Mouse (Mus musculus) mesoderm, embryonic 11.5 days (tissue): Measurements from ENCODE around the gene Prkci.

ENCODE experiments used
- DNase-seq: peaks from one replicate; pipeline ENCODE4 v3.0.0-alpha.2; 2012; ENCODE audit warnings: low read depth, low spot score

Prkci gene

DNA sequence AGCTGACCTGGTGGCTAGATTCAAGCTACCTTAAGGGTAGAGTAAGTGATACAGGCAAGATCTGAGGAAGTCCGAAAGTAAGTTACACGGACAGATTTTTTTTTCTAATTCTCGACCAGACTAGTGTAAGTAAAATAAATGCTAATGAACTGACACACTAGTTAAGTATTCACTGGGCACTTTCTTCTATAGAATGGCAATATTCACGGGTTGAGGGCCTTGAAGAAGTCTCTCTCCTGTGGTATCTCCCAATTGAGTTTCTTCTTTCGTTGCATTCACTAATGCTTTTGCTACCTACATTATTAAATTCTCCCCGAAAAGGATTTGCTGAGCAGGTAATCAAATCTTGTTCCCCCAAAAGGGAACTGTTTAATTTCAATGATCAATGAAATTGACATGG, 688 bp upstream of the Prkci start:
- no peak for DNase-seq

GRCm38 (mm10) chr3:30995899-30996687, 546 bp downstream of the Prkci start:
- DNase-seq = peak; percentile 49

- peak; percentile 49 for DNase-seq
These were observed 1.1 kb downstream of the Prkci start for GRCm38 (mm10) chr3:30996688-30997014.

GRCm38 (mm10) chr3:30999401-31000017, 4.0 kb downstream of the Prkci start:
- no peak for DNase-seq

GRCm38 (mm10) chr3:31000018-31000407, 4.5 kb downstream of the Prkci start:
- no peak for DNase-seq

DNA sequence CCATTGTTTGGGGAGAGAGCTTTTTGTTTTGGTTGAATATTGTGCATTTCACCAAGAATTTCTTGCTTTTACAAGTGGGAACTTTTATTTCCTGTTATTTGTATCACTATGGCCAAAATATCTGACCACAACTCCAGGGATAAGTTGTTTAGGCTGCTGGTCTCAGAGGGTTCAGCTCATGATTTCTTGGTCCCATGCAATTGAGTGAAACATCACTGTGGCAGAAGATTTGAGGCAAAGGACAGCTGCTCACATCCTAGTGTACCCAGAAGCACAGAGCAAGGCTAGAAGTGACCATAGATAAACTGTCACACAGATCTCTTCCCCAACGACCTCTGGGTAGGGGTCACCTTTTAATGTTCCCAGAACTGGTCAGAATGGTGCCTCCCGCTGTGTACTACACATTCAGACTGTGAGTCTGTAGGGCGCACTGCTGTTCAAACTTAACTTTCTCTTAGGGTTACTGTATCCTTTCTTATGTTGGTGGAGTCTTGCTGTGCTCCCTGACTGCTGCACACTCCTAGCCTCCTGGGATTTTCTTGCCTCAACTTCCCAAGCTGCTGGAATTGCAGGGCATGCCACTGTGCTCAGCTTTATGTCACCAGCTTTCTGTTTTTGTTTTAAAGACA, 5.6 kb downstream of the Prkci start:
- DNase-seq = no peak

DNA sequence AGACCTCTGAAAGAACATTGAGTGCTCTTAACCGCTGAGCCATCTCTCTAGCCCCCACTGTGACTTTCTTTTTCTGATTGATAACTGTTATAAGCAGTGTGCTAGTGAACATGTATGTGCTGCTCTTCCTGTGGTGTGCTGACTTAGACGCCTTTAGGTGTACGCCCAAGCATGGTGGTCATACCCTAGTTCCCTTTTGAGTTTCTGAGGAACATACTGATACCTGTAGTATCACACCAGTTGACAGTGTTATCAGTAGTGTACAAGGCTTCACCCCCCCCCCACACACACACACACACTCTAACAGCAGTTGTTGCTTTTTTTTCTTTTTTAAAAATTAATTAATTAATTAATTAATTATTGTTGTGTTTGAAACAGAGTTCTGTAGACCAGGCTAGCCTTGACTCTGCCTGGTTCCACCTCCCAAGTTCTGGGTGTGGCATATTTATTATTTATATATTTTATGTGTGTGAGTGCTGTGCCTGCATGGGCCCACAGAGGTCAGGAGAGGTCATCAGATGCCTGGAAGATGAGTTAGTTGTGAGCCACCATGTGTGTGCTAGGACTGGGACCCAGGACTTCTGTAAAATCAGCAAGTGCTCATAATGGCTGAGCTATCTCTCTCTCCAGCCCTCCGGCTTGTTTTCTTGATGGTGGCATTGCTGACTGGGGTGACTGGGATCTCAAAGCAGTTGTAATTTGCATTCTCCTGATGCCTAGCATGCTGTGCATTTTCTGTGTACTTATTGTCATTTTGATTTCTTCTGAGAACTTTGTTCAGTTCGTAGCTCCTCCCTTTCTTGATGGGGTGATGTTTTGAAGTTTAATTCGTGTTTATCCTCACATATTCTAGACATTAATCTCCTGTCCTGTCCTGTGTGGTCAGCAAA, 9.0 kb downstream of the Prkci start:
- no peak for DNase-seq

DNA sequence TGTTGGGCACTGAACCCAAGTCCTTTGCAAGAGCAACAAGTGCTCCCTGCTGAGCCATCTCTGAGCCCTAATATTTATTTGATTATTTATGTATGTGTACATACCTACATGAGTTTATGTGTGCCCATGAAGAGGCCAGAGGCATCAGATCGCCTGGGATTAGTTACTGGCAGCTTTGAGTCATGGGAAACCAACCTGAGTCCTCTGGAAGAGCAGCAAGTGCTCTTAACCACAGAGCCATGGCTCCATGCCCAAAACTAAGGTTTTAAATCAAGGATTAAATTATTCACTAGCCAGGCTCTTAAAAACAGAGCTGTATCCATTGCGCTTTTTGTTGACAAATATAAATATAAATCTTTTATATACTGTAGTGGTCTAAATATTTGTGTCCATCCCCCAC, 18.8 kb downstream of the Prkci start:
- no peak for DNase-seq

DNA sequence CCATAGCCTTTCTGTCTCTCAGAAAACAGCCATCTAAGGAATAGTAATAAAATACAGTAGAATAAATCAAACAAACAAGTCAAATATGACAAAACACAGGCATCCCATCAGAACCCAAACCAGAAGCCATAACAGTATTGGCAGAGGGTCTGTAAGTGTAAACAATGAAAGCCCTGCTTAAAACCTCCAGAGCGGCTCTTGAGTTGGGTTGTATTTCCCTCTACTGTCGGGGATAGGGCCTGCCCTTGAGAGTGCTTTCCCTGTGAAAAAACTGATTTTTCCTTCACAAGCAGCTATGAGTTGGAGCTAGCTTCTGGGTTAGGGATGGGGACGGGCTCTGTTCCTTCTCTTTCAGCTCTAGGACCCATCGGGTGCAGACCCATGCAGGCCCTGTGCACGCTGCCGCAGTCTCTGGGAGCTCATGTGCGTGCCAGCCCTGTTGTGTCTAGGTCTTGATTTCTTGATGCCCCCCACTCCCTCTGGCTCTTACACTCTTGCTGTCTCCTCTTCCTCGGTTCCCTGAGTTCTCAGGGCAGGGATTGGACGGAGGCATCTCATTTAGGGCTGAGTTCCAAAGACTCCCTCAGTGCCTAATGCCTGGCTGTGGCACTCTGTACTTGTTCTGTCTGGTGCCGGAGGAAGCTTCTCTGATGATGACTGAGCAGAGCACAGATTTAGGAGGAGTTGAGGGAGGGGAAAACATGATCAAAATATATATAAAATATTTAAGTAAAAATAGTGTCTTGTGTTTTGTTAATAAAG, 20.3 kb downstream of the Prkci start:
- no peak for DNase-seq

GRCm38 (mm10) chr3:31016594-31017196, 21.1 kb downstream of the Prkci start:
- peak; percentile 67 for DNase-seq

DNA sequence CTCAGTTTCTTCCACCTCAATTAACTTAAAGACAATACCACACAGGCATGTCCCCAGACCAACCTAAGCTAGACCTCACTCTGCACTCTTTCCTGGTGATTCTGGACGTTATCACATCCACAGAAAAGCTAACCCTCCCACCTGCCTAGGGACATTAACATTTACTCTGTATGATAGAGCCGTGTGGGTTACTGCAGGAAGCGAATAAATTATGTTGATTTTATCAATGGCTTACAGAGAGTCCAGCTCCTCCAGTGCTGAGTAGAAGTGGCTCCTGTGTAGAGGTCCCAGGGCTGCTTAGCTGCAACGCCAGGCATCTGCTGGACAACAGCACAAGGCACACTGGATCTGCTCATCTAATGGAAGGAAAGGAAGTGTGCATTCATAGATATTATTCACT, 22.1 kb downstream of the Prkci start:
- DNase-seq = no peak

- no peak for DNase-seq
These were observed 23.7 kb downstream of the Prkci start for GRCm38 (mm10) chr3:31019287-31019686.

DNA sequence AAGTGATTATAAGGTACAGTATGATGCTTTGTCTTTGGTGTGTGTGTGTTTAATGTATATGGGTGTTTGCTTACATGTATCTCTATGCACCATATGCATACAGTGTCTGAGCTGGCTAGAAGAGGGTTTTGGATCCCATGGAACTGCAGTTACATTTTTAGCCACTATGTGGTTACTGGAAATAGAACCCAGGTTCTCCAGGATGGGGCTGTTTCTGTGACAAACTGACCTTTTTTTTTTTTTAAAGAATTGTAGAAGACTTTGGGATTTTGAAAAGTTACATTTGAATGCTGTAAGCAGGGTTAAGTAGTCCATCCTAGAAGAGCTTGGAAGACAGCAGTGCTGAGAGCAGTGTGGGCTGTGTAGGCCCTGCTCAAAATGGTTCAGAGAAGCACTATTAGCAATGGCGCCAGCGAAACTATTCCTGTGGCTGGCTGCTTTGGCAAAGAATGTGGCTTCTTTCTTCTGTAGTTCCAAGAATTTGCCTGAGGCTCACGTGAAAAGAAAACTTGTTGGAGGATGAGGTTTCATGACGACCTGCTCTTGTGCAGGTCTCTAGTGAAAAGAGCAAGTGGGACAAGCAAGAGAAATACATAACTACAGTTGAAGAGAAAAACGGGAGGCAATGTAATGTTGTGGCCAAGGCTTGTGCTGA, 24.4 kb downstream of the Prkci start:
- DNase-seq = no peak

- no peak for DNase-seq
These were observed 25.1 kb downstream of the Prkci start for GRCm38 (mm10) chr3:31020656-31021055.

DNA sequence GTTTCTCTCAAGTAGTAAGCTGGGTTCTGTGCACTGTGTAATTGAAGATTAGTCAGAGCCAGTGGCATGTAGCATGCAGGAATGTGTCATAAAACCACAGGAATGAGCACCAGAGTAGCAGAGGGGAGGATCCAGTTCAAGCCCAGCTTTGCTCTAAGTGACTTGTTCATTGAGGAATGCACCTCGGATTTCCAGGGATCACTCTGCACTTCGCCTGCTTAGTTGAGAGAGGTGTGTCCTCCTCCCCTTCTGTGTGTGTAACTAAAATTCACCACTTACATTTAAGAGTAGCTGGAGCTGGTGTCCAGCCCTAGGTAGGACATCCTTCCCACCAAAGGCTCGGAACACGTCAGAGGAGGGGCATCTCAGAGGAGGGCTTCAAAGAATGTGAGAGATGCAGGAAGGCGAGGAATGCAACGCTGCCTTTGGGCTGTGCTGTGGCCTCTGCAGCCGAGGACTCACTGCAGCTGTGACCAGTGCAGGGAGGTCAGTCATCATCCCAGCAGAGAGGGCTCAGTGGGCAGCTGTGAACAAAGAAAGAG, 27.4 kb downstream of the Prkci start:
- peak; percentile 76 for DNase-seq

DNA sequence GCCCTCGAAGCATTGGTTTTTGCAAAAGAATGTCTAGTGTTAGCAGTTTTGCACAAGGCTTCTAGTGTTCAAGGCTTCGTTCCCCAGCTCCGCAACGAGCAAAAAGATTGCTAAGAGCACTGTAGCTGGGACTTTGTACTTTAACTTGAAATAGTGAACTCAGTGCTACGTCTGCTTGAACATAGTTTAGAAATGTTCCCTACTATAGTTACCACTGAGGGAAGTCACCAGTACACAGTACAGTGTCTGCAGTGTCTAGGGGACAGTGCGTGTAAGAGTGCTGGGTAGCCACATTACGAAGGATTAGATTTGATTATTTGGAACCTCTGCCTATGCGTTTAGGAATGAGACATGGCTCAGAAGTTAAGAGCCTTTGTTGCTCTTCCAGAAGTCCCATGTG, 32.2 kb downstream of the Prkci start:
- DNase-seq = no peak

- no peak for DNase-seq
These were observed 36.1 kb downstream of the Prkci start for GRCm38 (mm10) chr3:31031621-31032020.

- DNase-seq = no peak
These were observed 38.1 kb downstream of the Prkci start for GRCm38 (mm10) chr3:31033644-31034043.

- DNase-seq = no peak
These were observed 42.3 kb downstream of the Prkci start for GRCm38 (mm10) chr3:31037851-31038250.

DNA sequence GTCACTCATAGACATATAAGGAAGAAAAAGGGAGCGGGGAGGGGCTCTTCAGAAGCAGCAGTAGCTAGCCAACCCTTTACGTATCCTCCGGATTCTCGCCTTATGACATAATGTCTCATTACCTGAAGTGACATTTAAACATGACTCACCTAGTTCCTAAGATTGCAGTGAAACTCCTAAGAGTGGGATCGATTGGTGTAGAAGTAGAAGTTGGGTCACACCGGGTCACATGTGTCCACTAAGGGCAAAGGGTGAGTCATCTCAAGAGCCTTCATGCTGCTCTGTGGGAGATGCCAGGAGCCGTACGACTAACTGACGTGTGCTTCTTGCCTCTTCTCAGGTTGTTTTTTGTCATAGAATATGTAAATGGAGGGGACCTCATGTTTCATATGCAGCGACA, 43.1 kb downstream of the Prkci start:
- no peak for DNase-seq
